Mouse (Mus musculus) megakaryocyte, embryonic 14.5 days (primary cell): ENCODE data around the gene Lipa.

Experiments
- FLI1 ChIP-seq: IDR thresholded peaks from 2 replicates; pipeline ENCODE4 v1.6.1; 2012; ENCODE audit warnings: low read length, inconsistent platforms, mixed read lengths
- GATA1 ChIP-seq: IDR thresholded peaks from 3 replicates; pipeline ENCODE4 v1.6.1; 2012; ENCODE audit warnings: mixed read lengths, low read length, inconsistent platforms, borderline replicate concordance

GRCm38 (mm10) chr19:34568988-34569895, 42.0 kb upstream of the Lipa start:
- TF ChIP-seq FLI1 (no peak), GATA1 (no peak)
